Mouse (Mus musculus): ENCODE measurements at regions not wholly inside any gene's neighbourhood (a gene's known extent, or its start where the extent isn't known, plus 50 kb on each side); places are given as distances from the start of the nearest gene placed in this dataset.

- no peak overlapping the region for H3K27ac ChIP-seq
- no peak overlapping the region for H3K4me3 ChIP-seq
- TF ChIP-seq CTCF (IDR thresholded peaks at IDR 0.05), result no peak
- no peak for DNase-seq (ENCODE audit: extremely low spot score in 1 of 2, low spot score in 2 of 2)
- intact Hi-C loops (cut with DNase I), result no loop called here
Measured at GRCm38 (mm10) chr8:115906650-115907049, 199.1 kb upstream of the Maf start.

GRCm38 (mm10) chr8:115903853-115904420, 196.3 kb upstream of the Maf start:
- intact Hi-C loops (cut with DNase I), result no loop called here
- H3K27ac ChIP-seq, result no peak overlapping the region
- no peak for TF ChIP-seq CTCF (IDR thresholded peaks at IDR 0.05)

GRCm38 (mm10) chr8:115897521-115898178, 190.1 kb upstream of the Maf start:
- intact Hi-C loops (cut with DNase I), result no loop called here
- H3K27ac ChIP-seq, result no peak overlapping the region
- H3K4me3 ChIP-seq, result no peak overlapping the region
- DNase-seq (ENCODE audit: extremely low spot score in 1 of 2, low spot score in 2 of 2), result no peak
- TF ChIP-seq CTCF (IDR thresholded peaks at IDR 0.05), result no peak

More at GRCm38 (mm10) chr8:115903853-115904420, 196.3 kb upstream of the Maf start:
- no peak overlapping the region for H3K4me3 ChIP-seq
- DNase-seq (ENCODE audit: extremely low spot score in 1 of 2, low spot score in 2 of 2), result no peak

GRCm38 (mm10) chr8:115897086-115897485, 189.5 kb upstream of the Maf start:
- intact Hi-C loops (cut with DNase I), result no loop called here
- Histone ChIP-seq H3K27ac (no peak overlapping the region), H3K4me3 (no peak overlapping the region)
- DNase-seq (ENCODE audit: extremely low spot score in 1 of 2, low spot score in 2 of 2), result no peak
- no peak for TF ChIP-seq CTCF (IDR thresholded peaks at IDR 0.05)

GRCm38 (mm10) chr8:115896066-115896465, 188.5 kb upstream of the Maf start:
- Histone ChIP-seq H3K27ac (no peak overlapping the region), H3K4me3 (no peak overlapping the region)
- no peak for DNase-seq (ENCODE audit: extremely low spot score in 1 of 2, low spot score in 2 of 2)
- no peak for TF ChIP-seq CTCF (IDR thresholded peaks at IDR 0.05)
- intact Hi-C loops (cut with DNase I), result no loop called here

- H3K4me3 ChIP-seq, result no peak overlapping the region
- TF ChIP-seq CTCF (IDR thresholded peaks at IDR 0.05), result no peak
- H3K27ac ChIP-seq, result no peak overlapping the region
- intact Hi-C loops (cut with DNase I), result no loop called here
- DNase-seq (ENCODE audit: extremely low spot score in 1 of 2, low spot score in 2 of 2), result no peak
Measured at GRCm38 (mm10) chr8:115888278-115888677, 180.7 kb upstream of the Maf start.

GRCm38 (mm10) chr8:115885121-115885743, 177.6 kb upstream of the Maf start:
- intact Hi-C loops (cut with DNase I), result no loop called here
- Histone ChIP-seq H3K4me3 (no peak overlapping the region), H3K27ac (no peak overlapping the region)
- TF ChIP-seq CTCF (IDR thresholded peaks at IDR 0.05), result no peak
- DNase-seq (ENCODE audit: extremely low spot score in 1 of 2, low spot score in 2 of 2), result no peak

GRCm38 (mm10) chr8:115883808-115884207, 176.2 kb upstream of the Maf start:
- H3K4me3 ChIP-seq, result no peak overlapping the region
- H3K27ac ChIP-seq, result no peak overlapping the region
- intact Hi-C loops (cut with DNase I), result no loop called here
- DNase-seq (ENCODE audit: extremely low spot score in 1 of 2, low spot score in 2 of 2), result no peak
- no peak for TF ChIP-seq CTCF (IDR thresholded peaks at IDR 0.05)

GRCm38 (mm10) chr8:115881881-115882280, 174.3 kb upstream of the Maf start:
- TF ChIP-seq CTCF (IDR thresholded peaks at IDR 0.05), result no peak
- no peak for DNase-seq (ENCODE audit: extremely low spot score in 1 of 2, low spot score in 2 of 2)
- H3K27ac ChIP-seq, result no peak overlapping the region
- intact Hi-C loops (cut with DNase I), result no loop called here
- H3K4me3 ChIP-seq, result no peak overlapping the region

GRCm38 (mm10) chr8:115874789-115875188, 167.2 kb upstream of the Maf start:
- DNase-seq (ENCODE audit: extremely low spot score in 1 of 2, low spot score in 2 of 2), result no peak
- intact Hi-C loops (cut with DNase I), result no loop called here
- TF ChIP-seq CTCF (IDR thresholded peaks at IDR 0.05), result no peak
- Histone ChIP-seq H3K4me3 (no peak overlapping the region), H3K27ac (no peak overlapping the region)

- TF ChIP-seq CTCF (IDR thresholded peaks at IDR 0.05), result no peak
- Histone ChIP-seq H3K27ac (no peak overlapping the region), H3K4me3 (no peak overlapping the region)
- no peak for DNase-seq (ENCODE audit: extremely low spot score in 1 of 2, low spot score in 2 of 2)
- intact Hi-C loops (cut with DNase I), result no loop called here
Measured at GRCm38 (mm10) chr8:115871381-115871780, 163.8 kb upstream of the Maf start.

GRCm38 (mm10) chr8:115861381-115861780, 153.8 kb upstream of the Maf start:
- Histone ChIP-seq H3K27ac (no peak overlapping the region), H3K4me3 (no peak overlapping the region)
- intact Hi-C loops (cut with DNase I), result no loop called here
- no peak for DNase-seq (ENCODE audit: extremely low spot score in 1 of 2, low spot score in 2 of 2)
- TF ChIP-seq CTCF (IDR thresholded peaks at IDR 0.05), result no peak

GRCm38 (mm10) chr8:115859406-115859805, 151.8 kb upstream of the Maf start:
- Histone ChIP-seq H3K4me3 (no peak overlapping the region), H3K27ac (no peak overlapping the region)
- intact Hi-C loops (cut with DNase I), result no loop called here
- DNase-seq (ENCODE audit: extremely low spot score in 1 of 2, low spot score in 2 of 2), result no peak
- no peak for TF ChIP-seq CTCF (IDR thresholded peaks at IDR 0.05)

Measured in left cerebral cortex, adult 2 months (tissue).